Mouse (Mus musculus): ENCODE measurements around the gene Chtop. TPM values are rescaled to one million over a fixed set of nuclear protein-coding genes. Genes with fewer than 3 reads are reported as not detected.

The Chtop gene
- total and polyA plus RNA-seq, 3 experiments: 201 to 320 TPM; not detected in 1

GRCm38 (mm10) chr3:90475831-90476611 lies 33.3 kb downstream of the Chtop start, which contains the start of gene Ilf2 (continued):
- TF ChIP-seq MAX (IDR thresholded peaks at IDR 0.05; ENCODE audit: low read length) (peak; percentile 66), ETS1 (IDR thresholded peaks at IDR 0.05; ENCODE audit: low read depth, low read length) (no peak), KAT2A (conservative IDR thresholded peaks at IDR 0.05; ENCODE audit: low read depth, low read length) (no peak; the same call in 1 of the 2 replicates), MYC (IDR thresholded peaks at IDR 0.05; ENCODE audit: low read depth, low read length) (peak; percentile 74), GATA1 (IDR thresholded peaks at IDR 0.05; ENCODE audit: low read depth, low read length) (peak; percentile 2; the same call in 1 of the 2 replicates), MAZ (IDR thresholded peaks at IDR 0.05; ENCODE audit: low read depth, low read length) (no peak; the same call in 1 of the 2 replicates), ZC3H11A (IDR thresholded peaks at IDR 0.05; ENCODE audit: low read depth, low read length) (no peak), CHD2 (IDR thresholded peaks at IDR 0.05; ENCODE audit: low read length) (peak; percentile 80), NRF1 (IDR thresholded peaks at IDR 0.05; ENCODE audit: insufficient read depth, low read depth, low read length, poor library complexity, severe bottlenecking) (peak; percentile 69), HCFC1 (IDR thresholded peaks at IDR 0.05; ENCODE audit: low read depth, low read length) (peak; percentile 89), MXI1 (IDR thresholded peaks at IDR 0.05; ENCODE audit: low read depth, low read length) (peak; percentile 77; the same call in 1 of the 2 replicates), NELFE (IDR thresholded peaks at IDR 0.05; ENCODE audit: low read depth, low read length) (peak; percentile 97), EP300 (IDR thresholded peaks at IDR 0.05; ENCODE audit: low read depth in 1 of 2, low read length in 2 of 2) (no peak), POLR2AphosphoS5 (IDR thresholded peaks at IDR 0.05; ENCODE audit: borderline replicate concordance, low read depth, low read length) (peak; percentile 45; the same call in 1 of the 2 replicates), UBTF (IDR thresholded peaks at IDR 0.05; ENCODE audit: borderline replicate concordance, insufficient read depth, low read depth, low read length) (peak; percentile 88; the same call in 1 of the 2 replicates)

GRCm38 (mm10) chr3:90475151-90475830 lies 34.0 kb downstream of the Chtop start:
- Histone ChIP-seq H3K36me3 (ENCODE audit: control insufficient read depth in 1 of 2, insufficient read depth in 2 of 2, low read length in 2 of 2) (peaks cover 14 to 26% of the 10 kb centered on the region in 2 experiments), H3K9ac (ENCODE audit: control insufficient read depth, low read depth, low read length, poor library complexity, severe bottlenecking) (peak overlapping the region; percentile 28), H3K9me3 (replicated peaks; ENCODE audit: insufficient read depth, low read length) (no peaks in the 10 kb centered on the region), H3K4me3 (ENCODE audit: control insufficient read depth in 1 of 2, insufficient read depth in 1 of 2, low read depth in 2 of 2, low read length in 2 of 2) (peak overlapping the region; percentile 44 to 48), H3K79me2 (ENCODE audit: control insufficient read depth, insufficient read depth, low read length, poor library complexity) (peaks cover 24% of the 10 kb centered on the region), H3K27me3 (ENCODE audit: control insufficient read depth in 1 of 2, insufficient read depth in 2 of 2, low read length in 2 of 2) (no peaks in the 10 kb centered on the region), H3K27ac (ENCODE audit: control insufficient read depth, low read depth, low read length) (no peak overlapping the region), H3K4me1 (ENCODE audit: control insufficient read depth in 1 of 2, insufficient read depth in 2 of 2, low read length in 2 of 2) (peaks cover 3 to 18% of the 10 kb centered on the region in 2 experiments; a peak in 2 of 4 replicates)
- DNase-seq (ENCODE audit: low read depth, low spot score): peak; percentile 74
- TF ChIP-seq ZNF384 (IDR thresholded peaks at IDR 0.05; ENCODE audit: low read depth, low read length) (peak; percentile 84), MAZ (IDR thresholded peaks at IDR 0.05; ENCODE audit: low read depth, low read length) (no peak)

Data from MEL (cell line).